Mouse (Mus musculus): ENCODE measurements around the gene Gm10563. TPM values are rescaled to one million over a fixed set of nuclear protein-coding genes. Genes with fewer than 3 reads are reported as not detected.
"Not testable (repeated sequence)": the region's sequence is repeated elsewhere in the genome, so short reads cannot be mapped to it uniquely, and the experiment has no call there.

Gene Gm10563
- total RNA-seq, 2 experiments from 2014 or later, result not detected

GRCm38 (mm10) chr4:155589356-155589755 lies 55.9 kb downstream of the Gm10563 start:
- no peak for TF ChIP-seq CTCF (IDR thresholded peaks at IDR 0.05)
- intact Hi-C loops (cut with DNase I), result no loop called here
- DNase-seq (ENCODE audit: extremely low spot score in 1 of 2, low spot score in 2 of 2), result no peak
- Histone ChIP-seq H3K27ac (no peak overlapping the region), H3K4me3 (no peak overlapping the region)

GRCm38 (mm10) chr4:155582279-155582905 lies 62.8 kb downstream of the Gm10563 start:
- Histone ChIP-seq H3K27ac (no peak overlapping the region), H3K4me3 (no peak overlapping the region)
- DNase-seq (ENCODE audit: extremely low spot score in 1 of 2, low spot score in 2 of 2), result no peak
- no peak for TF ChIP-seq CTCF (IDR thresholded peaks at IDR 0.05)
- intact Hi-C loops (cut with DNase I), result no loop called here

- TF ChIP-seq CTCF (IDR thresholded peaks at IDR 0.05), result peak; percentile 95
- H3K27ac ChIP-seq, result no peak overlapping the region
- DNase-seq (ENCODE audit: extremely low spot score in 1 of 2, low spot score in 2 of 2), result peak in 1 of 2 experiments; percentile 55
- intact Hi-C loops (cut with DNase I), result loop anchor here (1.0 kb wide), 1 partner anchor 98 kb away; no protein-coding TSS in a partner anchor
- no peak overlapping the region for H3K4me3 ChIP-seq
Measured at GRCm38 (mm10) chr4:155580420-155580819, 64.8 kb downstream of the Gm10563 start.

- no peak overlapping the region for H3K27ac ChIP-seq
- DNase-seq (ENCODE audit: extremely low spot score in 1 of 2, low spot score in 2 of 2), result no peak
- intact Hi-C loops (cut with DNase I), result no loop called here
- TF ChIP-seq CTCF (IDR thresholded peaks at IDR 0.05), result no peak
- no peak overlapping the region for H3K4me3 ChIP-seq
Measured at GRCm38 (mm10) chr4:155578336-155579125, 66.7 kb downstream of the Gm10563 start.

- Histone ChIP-seq H3K4me3 (no peak overlapping the region), H3K27ac (no peak overlapping the region)
- no peak for TF ChIP-seq CTCF (IDR thresholded peaks at IDR 0.05)
- intact Hi-C loops (cut with DNase I), result no loop called here
- DNase-seq (ENCODE audit: extremely low spot score in 1 of 2, low spot score in 2 of 2), result no peak
Measured at GRCm38 (mm10) chr4:155577741-155578140, 67.5 kb downstream of the Gm10563 start.

- DNase-seq (ENCODE audit: extremely low spot score in 1 of 2, low spot score in 2 of 2), result no peak
- TF ChIP-seq CTCF (IDR thresholded peaks at IDR 0.05), result no peak
- intact Hi-C loops (cut with DNase I), result no loop called here
- Histone ChIP-seq H3K4me3 (no peak overlapping the region), H3K27ac (no peak overlapping the region)
Measured at GRCm38 (mm10) chr4:155577132-155577531, 68.1 kb downstream of the Gm10563 start.

- intact Hi-C loops (cut with DNase I), result no loop called here
- no peak for TF ChIP-seq CTCF (IDR thresholded peaks at IDR 0.05)
- DNase-seq (ENCODE audit: extremely low spot score in 1 of 2, low spot score in 2 of 2), result no peak
- Histone ChIP-seq H3K27ac (no peak overlapping the region), H3K4me3 (no peak overlapping the region)
Measured at GRCm38 (mm10) chr4:155575521-155575920, 69.7 kb downstream of the Gm10563 start.

GRCm38 (mm10) chr4:155574931-155575330 lies 70.3 kb downstream of the Gm10563 start:
- TF ChIP-seq CTCF (IDR thresholded peaks at IDR 0.05), result no peak
- DNase-seq (ENCODE audit: extremely low spot score in 1 of 2, low spot score in 2 of 2), result no peak
- H3K4me3 ChIP-seq, result no peak overlapping the region
- H3K27ac ChIP-seq, result no peak overlapping the region
- intact Hi-C loops (cut with DNase I), result no loop called here

- Histone ChIP-seq H3K4me3 (no peak overlapping the region), H3K27ac (no peak overlapping the region)
- intact Hi-C loops (cut with DNase I), result no loop called here
- no peak for DNase-seq (ENCODE audit: extremely low spot score in 1 of 2, low spot score in 2 of 2)
- TF ChIP-seq CTCF (IDR thresholded peaks at IDR 0.05), result no peak
Measured at GRCm38 (mm10) chr4:155573876-155574275, 71.3 kb downstream of the Gm10563 start.

GRCm38 (mm10) chr4:155573155-155573554 lies 72.1 kb downstream of the Gm10563 start:
- TF ChIP-seq CTCF (IDR thresholded peaks at IDR 0.05), result no peak
- DNase-seq (ENCODE audit: extremely low spot score in 1 of 2, low spot score in 2 of 2), result no peak
- intact Hi-C loops (cut with DNase I), result no loop called here
- no peak overlapping the region for H3K4me3 ChIP-seq
- H3K27ac ChIP-seq, result no peak overlapping the region

- no peak for TF ChIP-seq CTCF (IDR thresholded peaks at IDR 0.05)
- Histone ChIP-seq H3K27ac (no peak overlapping the region), H3K4me3 (no peak overlapping the region)
- intact Hi-C loops (cut with DNase I), result loop anchor here (2.0 kb wide), 1 partner anchor 203 kb away; no protein-coding TSS in a partner anchor
- DNase-seq (ENCODE audit: extremely low spot score in 1 of 2, low spot score in 2 of 2), result no peak
Measured at GRCm38 (mm10) chr4:155571442-155571841, 73.8 kb downstream of the Gm10563 start.

GRCm38 (mm10) chr4:155570315-155570714 lies 74.9 kb downstream of the Gm10563 start:
- DNase-seq (ENCODE audit: extremely low spot score in 1 of 2, low spot score in 2 of 2); H3K27ac ChIP-seq; H3K4me3 ChIP-seq: not testable (repeated sequence)
- intact Hi-C loops (cut with DNase I), result loop anchor here (2.0 kb wide), 1 partner anchor 202 kb away; no protein-coding TSS in a partner anchor

All from left cerebral cortex, adult 2 months (tissue).